Mouse (Mus musculus) frontal cortex, postnatal 10 days (tissue): ENCODE data around the gene Papss2.

Experiments
- DNase-seq, 2 experiments: peaks; one replicate each; pipeline ENCODE4 v3.0.0; 2022; ENCODE audit warnings: low spot score in 2 of 2, mixed read lengths in 1 of 2

The Papss2 gene

GRCm38 (mm10) chr19:32595506-32596286, at the start of gene Papss2:
Gene Papss2, plus strand, starts transcription at chr19:32595790.
- peak in 1 of 2 experiments; percentile 13 for DNase-seq

GRCm38 (mm10) chr19:32547396-32547795, 48.2 kb upstream of the Papss2 start:
- DNase-seq, result no peak

- no peak for DNase-seq
Observed at GRCm38 (mm10) chr19:32548202-32548601, 47.4 kb upstream of the Papss2 start.

GRCm38 (mm10) chr19:32550446-32550845, 45.1 kb upstream of the Papss2 start:
- DNase-seq, result no peak

- no peak for DNase-seq
Observed at GRCm38 (mm10) chr19:32551442-32551841, 44.1 kb upstream of the Papss2 start.

- DNase-seq, result no peak
Observed at GRCm38 (mm10) chr19:32552106-32552505, 43.5 kb upstream of the Papss2 start.

GRCm38 (mm10) chr19:32553310-32553709, 42.3 kb upstream of the Papss2 start:
- no peak for DNase-seq

- DNase-seq, result peak; percentile 14 to 15
Observed at GRCm38 (mm10) chr19:32555257-32555656, 40.3 kb upstream of the Papss2 start.

- DNase-seq, result no peak
Observed at GRCm38 (mm10) chr19:32567025-32567424, 28.6 kb upstream of the Papss2 start.

- DNase-seq, result no peak
Observed at GRCm38 (mm10) chr19:32567447-32567846, 28.1 kb upstream of the Papss2 start.

GRCm38 (mm10) chr19:32568470-32568869, 27.1 kb upstream of the Papss2 start:
- DNase-seq, result no peak

GRCm38 (mm10) chr19:32568961-32569653, 26.5 kb upstream of the Papss2 start:
- no peak for DNase-seq

GRCm38 (mm10) chr19:32569725-32570124, 25.9 kb upstream of the Papss2 start:
- DNase-seq, result no peak

GRCm38 (mm10) chr19:32572191-32572590, 23.4 kb upstream of the Papss2 start:
- no peak for DNase-seq

GRCm38 (mm10) chr19:32573259-32573658, 22.3 kb upstream of the Papss2 start:
- DNase-seq, result no peak

- DNase-seq, result no peak
Observed at GRCm38 (mm10) chr19:32574846-32575245, 20.7 kb upstream of the Papss2 start.

GRCm38 (mm10) chr19:32577749-32578148, 17.8 kb upstream of the Papss2 start:
- no peak for DNase-seq

GRCm38 (mm10) chr19:32583091-32583766, 12.4 kb upstream of the Papss2 start:
- no peak for DNase-seq

GRCm38 (mm10) chr19:32587727-32588126, 7.9 kb upstream of the Papss2 start:
- no peak for DNase-seq

GRCm38 (mm10) chr19:32592749-32593148, 2.8 kb upstream of the Papss2 start:
- DNase-seq, result no peak

GRCm38 (mm10) chr19:32593870-32594269, 1.7 kb upstream of the Papss2 start:
- DNase-seq, result no peak

GRCm38 (mm10) chr19:32595131-32595505, 472 bp upstream of the Papss2 start:
- DNase-seq, result no peak

- DNase-seq, result no peak
Observed at GRCm38 (mm10) chr19:32599006-32599405, 3.4 kb downstream of the Papss2 start.
